Mouse (Mus musculus): ENCODE measurements around the gene Thada.

Gene Thada

DNA sequence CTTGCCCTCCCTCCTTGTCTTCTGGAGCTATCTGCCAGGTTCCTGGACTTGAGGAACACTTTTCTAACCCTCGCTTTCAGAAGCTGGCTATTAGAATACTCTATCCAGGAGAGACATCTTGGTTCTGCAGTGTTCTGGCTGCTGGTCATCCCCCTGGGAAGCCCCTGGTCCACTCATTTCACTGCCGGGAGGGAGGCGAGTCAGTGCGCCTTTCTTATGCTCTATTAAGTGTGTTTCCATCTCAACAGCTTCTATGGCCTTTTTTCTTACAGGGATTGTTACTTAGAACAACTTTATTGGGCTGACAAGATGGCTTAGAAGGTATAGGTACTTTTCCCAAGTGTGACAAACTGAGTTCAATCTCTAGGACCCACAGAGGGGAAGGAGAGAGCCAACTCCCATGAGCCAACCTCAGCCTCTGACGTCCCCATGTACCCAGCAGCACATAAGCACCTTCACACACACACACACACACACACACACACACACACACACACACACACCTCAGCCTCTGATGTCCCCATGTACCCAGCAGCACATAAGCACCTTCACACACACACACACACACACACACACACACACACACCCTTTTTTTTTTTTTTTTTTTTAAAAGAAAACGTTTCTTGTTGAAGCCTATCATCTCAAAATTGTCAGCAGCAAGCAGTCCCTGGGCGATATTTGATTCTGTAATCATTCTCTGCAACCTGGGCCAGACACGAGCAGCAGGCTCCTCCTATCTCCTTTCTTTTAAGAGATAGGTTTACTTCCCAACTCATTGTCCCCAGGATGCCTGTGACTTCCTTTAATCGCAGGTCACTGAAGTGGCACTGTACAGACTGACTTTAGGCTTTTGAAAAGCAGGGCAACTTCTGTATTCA is 113.9 kb downstream of the Thada start:
- in situ Hi-C loops (cut with MboI, MseI): no loop called here

DNA sequence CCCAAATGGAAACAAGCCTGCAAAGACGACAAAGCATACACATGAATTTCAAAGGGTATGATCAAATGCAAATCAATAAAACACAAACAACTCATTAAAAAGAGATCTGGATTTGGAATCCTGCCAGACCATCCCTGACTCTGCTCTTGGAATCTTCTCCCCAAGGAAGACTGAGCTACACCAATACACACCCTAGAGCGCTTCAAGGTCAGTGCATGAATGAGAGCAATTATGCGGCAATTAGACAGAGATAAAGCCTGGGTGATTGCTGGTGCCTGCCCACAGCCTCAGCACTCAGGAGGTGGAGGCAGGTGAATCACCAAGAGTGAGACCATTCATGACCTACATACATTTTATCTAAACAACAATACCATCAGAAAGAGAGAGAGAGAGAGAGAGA is 114.7 kb downstream of the Thada start:
- in situ Hi-C loops (cut with MboI, MseI): no loop called here

- in situ Hi-C loops (cut with MboI, MseI): no loop called here
These were observed 117.1 kb downstream of the Thada start for GRCm38 (mm10) chr17:84348865-84349264.

DNA sequence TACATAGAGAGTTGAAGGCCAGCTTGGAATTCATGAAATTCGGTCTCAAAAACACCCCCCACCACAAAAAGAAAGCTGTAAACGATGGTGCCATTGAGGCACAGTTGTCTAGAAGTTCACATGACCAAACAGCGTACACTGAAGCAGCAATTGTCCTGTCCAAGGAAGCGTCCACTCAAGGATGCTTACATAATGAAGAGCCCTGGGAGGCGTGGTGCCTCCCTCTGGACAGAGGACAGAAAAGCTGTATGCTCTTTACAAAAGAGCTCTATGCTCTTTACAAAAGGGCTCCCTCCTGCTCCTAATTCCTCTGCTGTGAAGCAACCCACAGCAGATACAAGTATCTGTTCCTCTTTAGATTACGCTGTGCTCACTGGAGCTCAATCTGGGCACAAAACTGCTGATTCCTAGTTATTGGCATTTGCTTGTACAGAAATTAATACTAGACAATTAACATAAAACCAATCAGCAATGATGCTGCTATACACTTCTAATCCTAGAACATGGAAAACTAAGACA is 123.6 kb downstream of the Thada start:
- in situ Hi-C loops (cut with MboI, MseI): no loop called here

DNA sequence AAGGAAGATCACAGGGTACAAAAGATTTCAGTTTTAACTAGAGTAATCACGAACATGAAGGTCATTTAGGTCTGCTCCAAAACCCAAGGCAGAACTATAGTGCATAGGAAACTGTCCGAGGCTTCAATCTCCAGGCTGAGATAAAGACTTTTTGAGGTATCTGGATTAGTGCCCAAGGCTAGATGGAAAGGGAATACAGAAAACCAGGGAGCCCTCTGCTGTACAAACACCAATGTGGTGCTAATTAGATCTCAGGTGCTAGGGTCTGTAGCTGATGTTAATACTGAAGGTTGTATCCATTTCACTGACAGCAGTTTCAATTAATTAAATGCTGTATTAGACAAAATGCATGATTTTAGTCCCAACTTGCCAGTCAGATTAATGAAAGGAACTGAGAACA is 124.3 kb downstream of the Thada start:
- in situ Hi-C loops (cut with MboI, MseI): no loop called here

DNA sequence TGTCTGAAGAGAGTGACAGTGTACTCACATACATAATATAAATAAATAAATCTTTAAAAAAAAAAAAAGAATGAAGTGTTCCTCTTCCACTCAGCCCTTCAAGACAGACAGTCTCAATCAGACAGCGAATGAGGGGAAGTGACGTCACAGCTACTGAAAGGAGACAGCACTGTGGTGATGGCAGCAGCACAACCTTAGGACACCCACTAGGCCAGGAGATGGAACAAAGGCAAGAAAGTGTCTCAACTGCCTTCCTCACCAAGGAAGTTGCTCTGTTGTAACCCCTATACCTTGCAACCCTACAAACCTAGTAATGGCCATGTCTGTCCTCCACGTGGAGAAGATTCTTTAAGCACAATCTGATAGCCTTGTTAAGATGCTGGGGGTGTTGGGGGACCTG is 125.4 kb downstream of the Thada start:
- in situ Hi-C loops (cut with MboI, MseI): no loop called here

GRCm38 (mm10) chr17:84335996-84336395 is 130.0 kb downstream of the Thada start:
- in situ Hi-C loops (cut with MboI, MseI): no loop called here

- in situ Hi-C loops (cut with MboI, MseI): no loop called here
These were observed 130.9 kb downstream of the Thada start for GRCm38 (mm10) chr17:84335076-84335475.

DNA sequence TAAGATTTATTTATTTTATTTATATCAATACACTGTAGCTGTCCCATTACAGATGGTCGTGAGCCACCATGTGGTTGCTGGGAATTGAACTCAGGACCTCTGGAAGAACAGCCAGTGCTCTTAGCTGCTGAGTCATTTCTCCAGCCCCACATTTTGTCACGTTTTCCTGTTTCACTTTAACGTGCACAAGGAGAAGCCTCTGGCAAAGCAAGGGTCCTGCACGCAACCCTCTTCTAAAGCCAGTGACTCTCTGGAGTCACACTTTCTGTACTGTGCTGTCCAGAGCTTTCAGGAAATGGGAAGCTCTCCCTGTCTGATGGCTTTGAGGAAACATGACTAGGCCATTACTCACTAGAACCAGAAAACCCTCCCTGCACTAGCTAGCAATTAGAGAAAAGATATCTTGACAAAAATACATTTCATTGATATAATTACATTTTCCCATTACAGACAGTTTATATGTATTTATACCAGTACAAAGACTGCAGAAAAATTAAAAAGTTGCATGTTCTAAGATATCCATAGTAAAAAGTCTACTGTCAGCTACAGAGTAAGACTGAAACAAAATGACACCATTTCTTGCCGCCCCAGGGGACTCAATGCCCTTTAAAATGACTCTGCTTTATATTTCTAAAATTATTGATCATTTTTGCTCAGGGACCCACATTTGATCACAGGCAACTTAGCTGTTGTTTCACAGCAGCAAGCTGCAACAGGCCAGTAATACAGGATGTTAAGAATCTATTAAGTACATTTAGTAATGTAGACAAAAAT is 131.6 kb downstream of the Thada start:
- in situ Hi-C loops (cut with MboI, MseI): no loop called here

DNA sequence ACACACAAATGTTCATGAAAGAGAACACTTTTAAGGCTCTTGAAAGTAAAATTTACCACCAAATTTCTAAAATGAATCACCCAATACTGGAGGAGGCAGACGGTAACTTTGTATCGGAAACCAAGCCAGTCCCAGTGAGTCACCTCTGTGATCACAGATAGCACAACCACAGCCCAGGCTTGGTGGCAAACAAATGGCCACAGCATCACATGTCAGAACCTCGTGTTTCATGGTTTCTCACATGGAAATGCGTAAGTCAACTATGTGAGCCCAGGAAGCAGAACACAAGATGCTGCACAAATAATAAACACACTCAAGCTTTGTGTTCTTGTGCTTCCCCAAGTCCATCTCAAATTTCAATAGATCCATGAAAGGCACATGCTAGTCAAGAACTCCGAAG is 133.1 kb downstream of the Thada start:
- in situ Hi-C loops (cut with MboI, MseI): no loop called here

DNA sequence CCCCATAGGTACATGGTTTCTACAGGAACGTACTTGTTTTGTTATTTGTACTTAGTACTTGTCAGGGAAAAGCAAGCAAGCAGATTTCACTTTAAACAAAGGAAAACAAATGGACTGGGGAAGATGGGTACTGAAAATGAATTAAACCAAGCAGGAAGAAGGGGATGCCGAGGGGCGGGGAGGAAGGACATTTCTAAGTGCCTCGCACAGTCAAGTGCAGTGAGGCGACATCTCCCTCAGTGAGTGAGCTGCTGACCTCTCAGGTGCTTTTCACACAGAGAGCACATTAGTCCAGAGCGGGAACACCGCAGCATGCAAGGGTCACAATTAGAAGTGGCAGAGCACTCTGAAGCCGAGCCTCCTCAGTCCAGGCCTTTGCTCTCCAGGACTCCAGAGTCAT is 135.0 kb downstream of the Thada start:
- in situ Hi-C loops (cut with MboI, MseI): no loop called here

- in situ Hi-C loops (cut with MboI, MseI): no loop called here
These were observed 135.5 kb downstream of the Thada start for GRCm38 (mm10) chr17:84330506-84330905.

- in situ Hi-C loops (cut with MboI, MseI): no loop called here
These were observed 136.0 kb downstream of the Thada start for GRCm38 (mm10) chr17:84329906-84330470.

- in situ Hi-C loops (cut with MboI, MseI): no loop called here
These were observed 137.5 kb downstream of the Thada start for GRCm38 (mm10) chr17:84328526-84328925.

DNA sequence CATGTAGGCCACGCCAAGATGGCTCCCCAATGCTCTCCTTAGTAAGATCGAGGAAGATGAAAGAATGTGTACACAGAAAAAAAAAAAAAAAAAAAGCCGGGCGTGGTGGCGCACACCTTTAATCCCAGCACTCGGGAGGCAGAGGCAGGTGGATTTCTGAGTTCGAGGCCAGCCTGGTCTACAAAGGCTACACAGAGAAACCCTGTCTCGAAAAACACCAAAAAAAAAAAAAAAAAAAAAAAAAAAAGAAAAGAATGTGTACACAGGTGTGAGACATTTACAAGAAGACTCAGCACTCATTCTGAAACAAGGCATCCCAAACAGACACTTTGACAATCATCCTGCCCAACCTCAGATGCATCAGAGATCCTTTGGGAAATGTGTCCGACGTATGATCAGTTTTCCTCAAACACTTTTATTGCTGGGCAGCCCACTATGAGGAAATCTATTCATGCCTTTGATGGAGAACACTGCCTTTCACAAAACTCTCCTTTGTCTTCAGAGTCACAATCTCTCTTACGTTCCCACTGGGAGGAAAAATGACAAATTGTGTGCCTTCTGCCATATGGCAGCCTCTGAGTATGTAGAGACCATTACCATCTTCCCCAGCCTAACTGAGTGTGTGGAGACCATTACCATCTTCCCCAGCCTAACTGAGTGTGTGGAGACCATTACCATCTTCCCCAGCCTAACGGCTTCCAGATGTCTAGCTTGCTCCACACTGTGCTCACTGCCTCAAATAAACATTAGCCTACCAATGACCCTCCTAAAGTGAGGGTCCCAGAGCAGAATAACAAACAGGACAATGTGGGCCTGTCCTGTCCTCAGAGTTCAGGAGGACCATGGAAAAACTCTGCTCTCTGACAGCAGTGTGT is 138.7 kb downstream of the Thada start:
- in situ Hi-C loops (cut with MboI, MseI): no loop called here

DNA sequence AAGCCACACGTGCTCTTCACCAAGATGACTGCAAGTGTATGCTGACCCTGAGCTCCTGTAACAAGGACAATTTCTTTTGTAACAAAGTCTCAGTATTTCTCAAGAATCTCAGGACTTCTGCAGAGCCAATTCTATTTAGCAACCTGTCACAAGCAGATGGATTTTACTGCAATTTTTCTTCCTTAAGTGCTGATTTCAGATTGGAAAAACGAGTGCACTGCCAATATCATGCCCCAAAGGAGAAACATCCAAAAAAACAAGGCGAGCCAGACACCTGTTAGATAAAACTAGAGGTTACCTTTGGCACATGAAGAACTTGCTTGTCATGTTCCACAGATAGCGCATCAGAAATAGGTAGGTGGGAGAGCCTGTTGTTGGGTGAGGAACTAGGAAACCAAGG is 143.8 kb downstream of the Thada start:
- in situ Hi-C loops (cut with MboI, MseI): no loop called here

- in situ Hi-C loops (cut with MboI, MseI): no loop called here
These were observed 144.7 kb downstream of the Thada start for GRCm38 (mm10) chr17:84321351-84321750.

DNA sequence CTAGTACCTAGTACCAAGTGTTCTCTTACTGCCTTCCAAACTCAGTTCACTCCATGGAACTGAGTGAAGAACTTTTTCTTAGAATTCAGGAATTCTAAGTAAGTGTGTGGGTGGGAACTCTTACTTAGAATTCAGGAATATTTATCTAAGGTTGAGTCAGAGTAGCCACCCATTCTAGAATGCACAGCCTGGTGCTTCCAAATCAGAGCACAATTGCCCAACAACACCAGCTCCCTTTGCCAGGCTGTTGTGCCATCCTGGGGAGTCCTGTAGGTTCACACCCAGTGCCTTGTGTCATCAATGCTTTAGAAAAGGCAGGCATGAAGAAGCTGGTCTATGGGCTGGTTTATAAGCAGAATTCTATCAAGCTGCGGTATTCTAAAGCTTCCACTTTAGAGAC is 145.4 kb downstream of the Thada start:
- in situ Hi-C loops (cut with MboI, MseI): no loop called here

- in situ Hi-C loops (cut with MboI, MseI): no loop called here
These were observed 151.7 kb downstream of the Thada start for GRCm38 (mm10) chr17:84314341-84314740.

DNA sequence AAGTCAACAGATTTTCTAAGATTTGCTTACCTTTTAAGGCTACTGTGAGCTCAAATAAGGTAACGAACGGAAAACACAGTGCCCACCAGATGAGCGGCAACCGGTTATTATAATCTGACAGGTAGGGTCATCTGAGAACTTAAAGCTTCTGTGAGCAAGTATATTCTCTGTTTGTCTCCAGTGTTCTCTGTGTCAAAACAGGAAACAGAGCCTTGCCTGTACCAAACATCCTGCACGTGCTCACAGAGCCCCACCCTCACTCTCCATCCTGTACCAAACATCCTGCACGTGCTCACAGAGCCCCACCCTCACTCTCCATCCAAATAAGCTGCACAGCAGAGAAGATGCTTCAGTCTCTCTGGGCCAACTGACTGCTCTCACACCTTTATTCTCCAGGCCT is 152.5 kb downstream of the Thada start:
- in situ Hi-C loops (cut with MboI, MseI): no loop called here

DNA sequence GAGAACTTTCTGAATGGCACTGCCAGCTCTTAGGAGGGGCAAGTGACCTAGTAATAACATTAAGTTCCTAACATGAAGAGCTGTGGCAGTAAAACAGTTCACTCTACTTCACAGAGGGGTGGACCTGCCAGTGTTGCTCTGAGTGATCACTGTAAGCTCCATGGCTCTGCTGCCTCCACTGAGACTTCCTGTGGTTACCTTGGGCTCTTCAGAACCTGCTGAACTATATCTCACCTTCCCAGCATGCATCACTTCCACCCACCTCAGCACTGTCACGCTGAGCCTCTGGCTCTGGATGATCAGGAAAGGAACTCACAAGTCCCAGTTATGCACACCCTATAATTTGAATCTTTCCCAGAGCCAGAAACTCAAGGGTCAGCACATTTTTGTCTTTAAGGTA is 159.9 kb downstream of the Thada start:
- in situ Hi-C loops (cut with MboI, MseI): loop anchor here (10.0 kb wide), 1 partner anchor 1749 kb away; no protein-coding TSS in a partner anchor

All from regulatory T cell (primary cell).